Mouse (Mus musculus): ENCODE results near the gene Ano6.

DNA sequence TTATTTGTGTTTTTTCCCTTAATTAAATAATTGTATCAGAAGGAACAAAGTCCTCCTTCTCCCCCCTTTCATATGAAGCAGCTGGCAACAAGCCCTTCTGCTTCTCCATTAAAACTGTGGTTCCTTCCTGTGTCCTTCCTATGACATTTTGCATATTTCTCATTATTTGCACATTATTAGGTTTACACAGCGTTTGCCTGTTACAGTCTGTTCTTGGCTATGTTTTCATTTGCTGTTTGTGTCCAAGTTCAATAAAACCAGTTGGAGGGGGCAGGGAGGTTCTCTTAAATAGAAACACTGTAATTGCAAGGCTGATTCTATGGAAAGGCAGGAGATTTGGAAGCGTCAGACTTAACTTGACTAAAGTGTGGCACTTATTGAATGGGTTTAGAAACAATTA lies 46.8 kb upstream of the Ano6 start:
- TF ChIP-seq CTCF (IDR thresholded peaks at IDR 0.05; ENCODE audit: borderline replicate concordance, insufficient read depth, low read depth, low read length): no peak
- no peak for TF ChIP-seq POLR2A (IDR thresholded peaks at IDR 0.05; ENCODE audit: borderline replicate concordance, insufficient read depth, low read length)

Data from cerebellum, adult 2 months (tissue).